Mouse (Mus musculus) frontal cortex, postnatal 14 days (tissue): Measurements from ENCODE around the gene Tgtp2.
"Not testable (repeated sequence)": the region's sequence is repeated elsewhere in the genome, so short reads cannot be mapped to it uniquely, and the experiment has no call there.

Experiments used
- DNase-seq, 2 experiments: peaks; one replicate each; pipeline ENCODE4 v3.0.0; 2022; ENCODE audit warnings: low spot score in 2 of 2

Gene Tgtp2

GRCm38 (mm10) chr11:49063713-49064469, at the start of gene Tgtp2:
TSS of gene Tgtp2 (minus strand) at chr11:49064206.
- not testable (repeated sequence) for DNase-seq

- DNase-seq = no peak
Observed at GRCm38 (mm10) chr11:49112624-49113219, 48.7 kb upstream of the Tgtp2 start.

DNA sequence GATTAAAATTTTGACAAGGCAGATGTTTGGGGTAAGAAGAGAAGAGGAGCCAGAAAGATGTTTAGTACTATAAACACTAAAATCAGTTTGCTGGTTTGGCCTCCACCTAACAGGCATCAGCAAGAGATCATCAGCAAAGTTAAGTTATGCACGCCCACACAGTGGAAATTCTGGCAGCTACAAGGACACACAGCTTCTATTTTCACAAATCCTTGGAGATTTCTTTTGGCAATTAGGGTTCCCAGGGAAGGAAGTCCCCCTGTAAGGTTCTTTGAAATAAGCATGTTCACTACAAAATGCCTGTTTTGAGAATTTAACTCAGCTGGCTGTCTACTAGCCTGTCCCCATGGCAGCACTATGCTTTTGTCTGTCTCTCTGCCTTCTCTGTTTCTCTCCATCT, 47.0 kb upstream of the Tgtp2 start:
- DNase-seq = no peak

DNA sequence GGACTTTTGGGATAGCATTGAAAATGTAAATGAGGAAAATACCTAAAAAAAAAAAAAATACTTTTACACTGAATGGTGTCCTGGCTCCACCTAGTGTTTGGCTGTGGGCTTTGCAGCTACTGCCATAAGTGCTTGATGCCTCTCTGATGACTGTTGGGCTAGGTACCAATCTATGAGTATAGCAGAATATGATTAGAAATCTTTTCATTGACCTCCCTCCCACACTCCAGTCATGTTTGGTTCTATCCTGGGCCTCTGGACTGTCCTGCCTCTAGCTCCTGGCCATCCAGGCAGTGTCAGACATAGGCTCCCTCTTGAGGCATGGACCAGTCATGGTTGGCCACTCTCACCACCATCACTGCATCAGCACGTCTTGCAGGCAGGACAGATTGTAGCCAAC, 44.8 kb upstream of the Tgtp2 start:
- DNase-seq = no peak

GRCm38 (mm10) chr11:49107650-49108537, 43.9 kb upstream of the Tgtp2 start:
- DNase-seq = no peak

- no peak for DNase-seq
Observed at GRCm38 (mm10) chr11:49105752-49106151, 41.7 kb upstream of the Tgtp2 start.

- peak; percentile 53 to 84 for DNase-seq
Observed at GRCm38 (mm10) chr11:49103047-49103693, 39.2 kb upstream of the Tgtp2 start.

DNA sequence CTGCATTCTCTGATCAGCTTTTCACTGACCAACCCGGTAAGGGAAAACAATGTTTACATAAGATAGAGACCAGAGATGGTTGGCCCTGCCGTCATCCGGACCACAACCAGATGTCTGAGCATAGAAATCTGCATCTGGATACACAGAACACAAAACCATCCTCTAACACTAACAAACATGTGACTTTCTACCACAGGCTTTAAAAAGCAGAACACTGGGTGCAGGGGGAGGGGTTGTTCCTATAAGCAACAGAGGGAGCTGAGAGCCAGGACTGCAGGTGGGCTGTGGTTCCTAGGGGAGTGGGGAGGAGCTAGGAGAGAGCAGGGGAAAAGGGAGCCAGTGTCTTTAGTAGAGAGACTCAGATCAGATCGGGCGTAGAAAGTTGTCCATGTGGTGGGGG, 37.5 kb upstream of the Tgtp2 start:
- no peak for DNase-seq

DNA sequence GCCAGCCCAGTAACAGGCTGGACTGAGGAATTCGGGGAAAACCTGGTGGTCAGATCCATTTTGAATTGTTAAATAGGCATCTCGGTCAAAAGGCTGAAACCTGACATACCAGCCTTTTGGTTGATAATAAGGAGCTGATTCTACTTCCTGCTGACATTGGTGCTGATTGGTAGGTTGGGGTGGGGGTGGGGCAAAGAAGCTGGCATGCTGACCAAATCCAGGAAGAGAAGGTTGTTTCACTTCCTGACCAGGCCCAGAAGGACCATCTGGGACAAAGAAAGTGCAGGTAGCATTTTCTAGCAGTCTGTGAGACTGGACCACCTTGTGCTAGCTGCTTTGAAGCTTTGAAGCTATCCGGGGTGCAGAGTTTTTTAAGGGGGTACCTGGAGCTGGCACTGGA, 36.4 kb upstream of the Tgtp2 start:
- no peak for DNase-seq

DNA sequence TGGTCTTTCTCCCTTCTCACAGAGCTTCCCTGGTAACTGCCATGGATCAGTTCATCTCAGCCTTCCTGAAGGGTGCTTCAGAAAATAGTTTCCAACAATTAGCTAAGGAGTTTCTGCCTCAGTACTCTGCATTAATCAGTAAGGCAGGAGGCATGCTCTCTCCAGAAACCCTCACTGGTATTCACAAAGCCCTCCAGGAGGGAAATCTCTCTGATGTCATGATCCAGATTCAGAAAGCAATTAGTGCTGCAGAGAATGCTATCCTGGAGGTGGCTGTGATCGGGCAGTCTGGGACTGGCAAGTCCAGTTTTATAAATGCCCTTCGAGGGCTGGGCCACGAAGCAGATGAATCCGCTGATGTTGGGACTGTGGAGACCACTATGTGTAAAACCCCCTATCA, 31.4 kb upstream of the Tgtp2 start:
- DNase-seq = no peak

GRCm38 (mm10) chr11:49093861-49094660, 30.1 kb upstream of the Tgtp2 start:
- no peak for DNase-seq

DNA sequence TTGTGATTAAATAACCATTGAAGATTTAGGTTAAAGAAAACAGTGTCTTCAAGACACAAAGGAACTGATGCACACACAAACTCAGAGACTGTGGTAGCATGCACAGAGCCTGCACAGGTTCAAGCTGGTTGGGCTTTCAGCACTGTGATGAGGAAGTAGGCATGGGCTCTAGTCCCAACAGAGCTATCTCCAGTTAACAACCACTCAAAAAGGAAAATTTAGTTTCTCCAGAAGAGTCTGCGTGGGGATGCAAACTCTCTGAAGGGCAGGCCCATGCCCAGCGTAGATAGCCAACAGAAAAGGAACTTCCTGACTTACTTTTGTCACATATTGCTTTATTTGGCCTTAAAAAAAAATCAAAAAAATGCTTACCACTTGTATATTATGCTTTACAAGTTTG, 28.8 kb upstream of the Tgtp2 start:
- no peak for DNase-seq

DNA sequence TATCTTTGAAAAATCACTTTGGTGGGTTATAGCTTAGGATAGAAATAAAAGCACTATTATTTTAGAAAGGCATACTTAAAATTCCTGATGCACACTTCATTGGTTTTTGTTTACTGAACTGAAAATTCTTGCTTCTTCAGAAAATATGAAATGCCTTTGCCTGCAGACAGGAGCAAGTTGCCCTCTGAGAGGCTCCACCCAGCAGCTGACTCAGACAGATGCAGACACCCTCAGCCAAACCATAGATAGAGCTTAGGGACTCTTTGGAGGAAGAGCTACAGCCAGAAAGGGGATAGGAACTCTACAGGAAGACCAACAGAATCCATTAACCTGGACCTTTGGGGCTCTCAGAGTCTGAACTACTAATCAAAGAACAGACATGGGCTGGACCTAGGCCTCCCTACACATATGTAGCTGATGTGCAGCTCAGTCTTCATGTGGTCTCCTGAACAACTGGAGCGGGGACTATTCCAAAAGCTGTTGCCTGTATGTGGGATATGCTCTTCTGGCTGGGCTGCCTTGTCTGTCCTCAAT, 28.1 kb upstream of the Tgtp2 start:
- no peak for DNase-seq

DNA sequence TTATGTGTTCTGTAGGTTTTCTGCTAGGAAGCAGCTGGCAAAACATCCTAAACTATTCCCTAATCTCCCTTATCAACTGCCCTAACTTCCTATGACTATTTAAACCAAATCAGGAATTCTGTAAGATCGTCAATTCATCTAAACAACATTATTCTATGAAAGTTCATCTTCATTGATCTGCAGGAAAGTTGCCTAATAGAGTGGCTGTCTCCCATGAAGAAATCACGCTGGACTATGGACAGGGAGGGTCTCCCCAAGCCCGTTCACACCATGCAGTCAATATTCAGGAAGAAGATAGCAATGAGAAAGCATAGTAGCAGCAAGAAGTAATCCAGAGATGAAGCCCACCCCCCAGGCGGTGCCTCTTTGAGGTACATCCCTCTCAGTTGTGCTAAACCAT, 27.2 kb upstream of the Tgtp2 start:
- DNase-seq = no peak

DNA sequence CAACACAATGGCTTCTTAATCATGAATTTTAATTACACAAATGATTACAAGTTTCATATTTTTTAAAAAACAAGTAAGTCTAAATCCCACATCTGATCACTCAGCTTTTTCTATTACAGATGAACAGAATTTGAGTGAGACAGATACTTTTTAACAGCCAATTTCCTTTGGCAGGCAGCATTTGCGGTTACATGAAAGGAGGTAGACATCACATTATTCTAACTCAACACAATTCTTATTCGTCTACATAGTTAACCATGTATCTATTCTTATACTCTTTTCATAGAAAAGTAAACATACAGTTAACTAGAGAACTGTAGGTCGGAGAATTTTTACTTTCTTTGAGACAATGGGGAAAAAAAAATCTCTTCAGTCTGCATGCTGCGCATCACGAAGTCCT, 26.5 kb upstream of the Tgtp2 start:
- DNase-seq = no peak

GRCm38 (mm10) chr11:49089735-49090507, 25.9 kb upstream of the Tgtp2 start:
- DNase-seq = no peak

DNA sequence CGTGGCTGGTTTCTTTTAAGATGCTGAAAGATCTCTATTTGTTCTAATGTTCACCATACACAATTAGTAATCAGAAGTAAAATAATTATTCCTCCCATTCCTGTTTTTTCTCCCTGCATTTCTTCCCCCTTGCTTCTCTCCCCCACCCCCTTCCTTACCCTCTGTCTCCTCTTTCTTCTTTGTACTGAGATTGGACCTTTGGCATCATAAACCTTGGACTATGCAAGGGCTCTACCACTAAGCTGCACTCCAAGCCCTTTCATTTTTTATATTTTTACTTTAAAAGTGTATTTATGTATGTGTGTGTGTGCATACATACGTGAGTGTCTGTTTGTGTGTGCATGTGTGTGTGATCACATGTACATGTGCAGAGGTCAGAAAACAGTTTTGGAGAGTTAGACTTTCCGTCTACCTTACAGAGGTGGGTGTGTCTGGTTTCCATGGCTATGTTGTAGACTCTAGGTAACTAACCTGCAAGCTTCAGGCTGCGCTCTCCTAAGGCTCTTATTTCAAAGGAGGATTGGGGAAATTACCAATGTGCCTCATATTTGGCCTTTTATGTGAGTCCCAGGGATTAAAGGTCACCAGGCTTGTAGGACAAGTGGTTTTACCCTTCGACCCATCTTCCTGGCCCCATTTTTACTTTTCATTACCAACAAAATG, 25.1 kb upstream of the Tgtp2 start:
- DNase-seq = no peak

DNA sequence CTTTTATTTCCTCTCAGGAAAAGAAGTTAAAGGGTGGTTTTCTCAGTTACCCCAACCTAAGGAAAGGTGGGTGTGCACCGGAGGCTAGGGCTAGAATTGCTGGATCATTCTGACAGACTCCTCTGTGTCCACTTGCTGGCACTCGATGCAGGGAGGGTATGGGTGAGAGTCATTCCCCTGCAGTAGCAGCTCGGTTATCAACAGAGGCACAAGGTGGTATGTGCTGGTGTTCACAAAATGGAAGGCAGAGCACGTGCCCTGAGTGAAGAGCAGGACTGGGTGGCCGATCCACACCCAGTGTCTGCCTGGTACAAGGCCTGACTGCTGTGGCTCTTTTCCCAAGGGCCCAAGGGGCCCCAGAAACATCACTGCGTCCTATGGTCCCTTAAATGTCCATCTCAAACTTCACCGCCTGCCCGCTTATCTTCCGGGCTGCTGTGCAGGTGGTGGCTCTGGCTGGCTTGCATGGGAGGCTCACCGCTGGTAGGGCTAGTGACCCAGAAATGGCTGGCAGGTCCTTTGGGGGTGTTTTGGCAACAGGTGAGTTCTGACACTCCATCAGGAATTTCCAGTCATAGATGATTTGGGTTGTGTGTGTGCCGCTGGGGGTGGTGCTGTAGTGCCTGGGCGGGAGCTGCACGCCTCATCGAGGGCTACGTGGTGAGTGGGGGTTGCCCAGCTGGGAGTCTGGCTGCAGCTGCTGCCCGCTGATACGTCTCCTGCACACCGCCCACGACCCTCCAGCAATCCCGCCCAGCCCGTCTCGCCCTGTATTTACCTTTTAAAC, 24.0 kb upstream of the Tgtp2 start:
- DNase-seq = no peak

GRCm38 (mm10) chr11:49086858-49087361, 22.9 kb upstream of the Tgtp2 start:
- DNase-seq = no peak
